Mouse (Mus musculus) heart, adult 8-10 months (tissue): ENCODE results near the gene Tmem26. TPM values are rescaled to one million over a fixed set of nuclear protein-coding genes. Genes with fewer than 3 reads are reported as not detected.

Experiments used
- DNase-seq: peaks from one replicate; pipeline ENCODE4 v3.0.0; 2022; ENCODE audit warnings: low spot score
- total RNA-seq, 4 experiments: library from RNA; stranded (reverse); gene quantifications; 2 replicates each; pipeline ENCODE4 v1.2.4; 2022

The Tmem26 gene
- total RNA-seq, 4 experiments from 2014 or later: 0.12 to 0.52 (median 0.37) TPM

- DNase-seq: no peak
These were observed 27.5 kb downstream of the Tmem26 start for GRCm38 (mm10) chr10:68750921-68751320.

DNA sequence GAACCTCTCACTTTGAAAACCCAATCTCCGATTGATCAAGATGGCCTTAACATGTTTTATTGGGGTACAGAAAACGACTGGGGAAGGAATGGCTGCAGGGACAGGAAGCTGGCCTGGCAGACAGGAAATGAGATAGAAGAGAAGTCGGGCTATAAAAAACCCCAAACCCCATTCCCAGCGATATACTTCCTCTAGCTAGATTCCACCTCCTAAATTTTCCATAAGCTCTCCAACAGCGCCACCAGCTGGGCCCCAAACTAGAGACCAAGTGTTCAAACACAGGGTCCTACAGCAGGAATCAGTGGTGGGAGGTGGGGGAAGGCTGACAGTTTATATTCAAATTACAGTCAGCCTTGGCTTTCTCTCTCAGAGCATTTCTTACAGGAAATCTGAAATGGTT lies 35.8 kb downstream of the Tmem26 start:
- DNase-seq: peak; percentile 11

GRCm38 (mm10) chr10:68759789-68760188 lies 36.3 kb downstream of the Tmem26 start:
- DNase-seq: no peak

DNA sequence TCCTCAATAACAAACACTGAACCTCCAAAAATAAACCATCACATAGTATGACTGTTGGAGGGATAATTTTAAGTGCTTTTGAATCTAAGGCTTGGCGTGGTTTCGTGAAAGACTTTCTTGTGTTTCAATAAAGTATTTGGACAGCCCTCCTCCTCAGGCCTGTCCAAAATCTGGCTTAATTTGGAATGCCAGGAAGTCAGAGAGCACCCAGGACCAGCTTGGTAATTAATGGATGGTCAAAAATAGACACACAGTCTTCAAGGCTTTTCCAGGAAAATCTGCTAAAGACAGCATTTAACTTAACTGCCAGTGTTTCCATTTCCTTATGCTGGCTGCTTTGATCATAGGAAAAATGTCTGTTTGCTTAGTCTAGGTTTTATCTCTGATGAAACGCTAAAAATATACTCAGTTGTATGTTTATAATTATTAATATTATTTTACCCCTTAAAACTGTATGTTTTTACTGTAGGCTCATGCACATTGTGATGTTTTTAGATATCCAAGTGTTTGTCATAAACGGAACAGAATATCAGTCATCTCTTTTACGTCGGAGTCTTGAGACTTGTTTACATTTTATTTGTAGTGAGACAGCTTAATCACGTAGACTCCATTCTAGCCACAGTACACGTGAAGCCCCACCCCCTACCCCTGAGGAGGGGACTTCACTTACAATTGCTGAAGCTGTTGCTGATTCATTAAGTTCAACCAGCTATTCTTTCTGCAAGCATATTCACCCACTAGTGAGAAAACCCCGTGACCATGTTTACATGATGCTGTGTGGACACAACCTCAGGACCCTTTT lies 57.8 kb downstream of the Tmem26 start:
- DNase-seq: no peak

GRCm38 (mm10) chr10:68782724-68783123 lies 59.3 kb downstream of the Tmem26 start:
- DNase-seq: no peak

DNA sequence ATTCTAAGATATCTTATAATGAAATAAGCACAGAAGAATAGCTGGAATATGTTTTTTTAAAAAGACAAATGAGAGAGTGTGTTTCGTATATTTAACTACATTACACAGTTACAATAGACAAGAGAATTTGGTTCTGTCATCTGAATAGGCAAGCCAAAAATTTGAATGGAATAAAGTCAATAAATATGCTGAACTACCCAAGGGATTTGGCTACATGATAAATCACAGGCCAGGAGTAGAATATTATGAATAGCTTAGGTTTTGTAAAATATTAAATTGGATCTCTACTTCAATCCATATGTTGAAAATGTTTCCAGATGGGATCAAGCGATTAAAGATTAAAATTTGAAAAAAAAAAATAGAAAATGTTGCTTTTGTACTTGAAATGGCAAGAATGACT lies 60.4 kb downstream of the Tmem26 start:
- DNase-seq: no peak

GRCm38 (mm10) chr10:68784463-68784862 lies 61.0 kb downstream of the Tmem26 start:
- DNase-seq: no peak

GRCm38 (mm10) chr10:68795466-68795865 lies 72.0 kb downstream of the Tmem26 start:
- peak; percentile 76 for DNase-seq

DNA sequence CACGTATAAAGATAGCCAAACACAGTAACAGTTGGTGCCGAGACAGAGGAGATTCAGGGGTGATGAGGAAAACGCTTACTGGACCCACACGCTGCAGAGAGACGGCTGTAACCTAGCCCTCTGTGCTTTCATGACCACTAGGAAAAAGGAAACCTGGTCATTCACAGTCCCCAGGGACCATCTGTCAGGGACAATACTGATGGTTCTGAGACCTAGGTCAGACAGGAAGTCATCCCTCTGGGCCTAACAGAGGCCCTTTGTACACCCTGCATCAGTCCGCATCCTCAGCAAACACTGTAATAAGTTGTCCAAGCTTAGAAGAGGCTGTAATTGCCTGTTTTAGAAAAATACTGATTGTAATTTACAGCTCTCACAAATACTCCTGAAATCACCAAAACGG lies 76.4 kb downstream of the Tmem26 start:
- no peak for DNase-seq

DNA sequence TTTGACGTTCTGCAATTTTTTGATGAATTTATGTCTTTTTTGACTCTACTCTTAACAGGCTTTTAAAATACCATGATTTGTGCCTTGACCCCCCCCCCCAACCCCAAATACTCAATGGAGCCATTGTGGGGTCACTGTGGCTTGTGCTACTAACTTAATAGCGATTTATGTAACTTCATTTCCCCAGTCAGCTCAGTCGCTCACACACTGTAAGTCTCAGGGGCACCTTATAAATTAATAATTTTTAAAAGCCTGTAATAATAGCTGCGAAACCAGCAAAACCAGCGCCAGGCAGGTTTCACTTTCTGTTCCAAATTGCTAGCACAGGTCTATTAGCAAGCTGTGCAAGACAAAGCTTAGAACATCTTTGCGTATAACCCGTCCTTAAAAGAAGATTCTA lies 76.9 kb downstream of the Tmem26 start:
- no peak for DNase-seq

DNA sequence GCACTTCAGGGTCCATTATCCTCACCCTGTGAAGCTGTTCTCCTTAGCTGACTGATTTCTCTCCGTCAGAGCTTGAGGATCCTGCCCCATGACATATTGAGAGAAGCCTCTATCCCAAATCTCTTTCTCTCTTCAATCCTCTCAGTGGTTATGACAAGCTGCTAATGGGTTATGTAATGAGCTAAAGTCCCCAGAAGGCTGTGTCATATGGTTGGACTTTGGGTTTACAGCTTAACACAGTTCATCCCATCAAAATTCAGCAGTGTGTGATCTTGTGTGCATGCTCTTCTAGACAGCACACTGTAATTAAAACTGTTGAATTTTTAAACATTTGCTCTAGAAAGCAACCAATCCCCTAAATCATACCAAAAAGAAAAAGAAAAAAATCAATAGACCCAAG lies 82.9 kb downstream of the Tmem26 start:
- no peak for DNase-seq

DNA sequence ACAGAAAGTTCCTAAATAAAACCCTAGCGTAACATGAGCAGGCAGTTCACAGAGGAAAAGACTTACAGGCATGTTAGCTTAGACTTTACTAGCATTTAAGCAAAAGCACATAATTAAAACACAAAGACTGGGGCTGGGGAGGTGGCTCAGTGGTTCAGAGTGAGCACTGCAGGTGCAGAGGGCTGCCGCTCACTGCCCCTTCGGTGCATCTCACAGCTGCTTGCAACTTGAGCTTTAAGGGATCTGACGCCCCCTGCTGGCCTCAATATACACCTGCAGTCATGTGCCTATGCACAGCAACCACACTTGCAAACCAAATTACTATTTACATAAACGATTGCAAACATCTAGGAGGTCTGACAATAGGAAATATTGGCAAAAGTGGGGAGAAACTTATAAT lies 87.5 kb downstream of the Tmem26 start:
- no peak for DNase-seq

GRCm38 (mm10) chr10:68812699-68813098 lies 89.3 kb downstream of the Tmem26 start:
- DNase-seq: no peak

DNA sequence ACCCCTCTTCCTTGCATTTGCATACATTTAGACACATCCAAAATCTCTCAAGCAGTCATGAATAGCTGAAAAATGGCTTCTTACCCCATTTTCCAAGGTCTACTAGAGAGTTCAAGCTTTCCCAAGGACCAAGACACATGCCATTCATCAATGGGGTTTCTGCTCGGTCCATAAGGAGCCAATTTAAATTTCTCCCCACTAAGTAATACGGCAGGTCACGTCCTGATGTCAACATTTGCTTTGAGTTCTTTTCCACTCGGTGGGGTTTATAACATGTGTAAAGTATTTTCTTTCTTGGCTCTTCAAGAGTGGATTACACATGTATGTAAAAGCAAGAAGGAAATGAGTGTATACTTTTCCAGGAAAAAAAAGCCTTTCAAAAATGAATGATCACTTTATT lies 93.8 kb downstream of the Tmem26 start:
- DNase-seq: no peak

- no peak for DNase-seq
These were observed 94.8 kb downstream of the Tmem26 start for GRCm38 (mm10) chr10:68818065-68818759.

GRCm38 (mm10) chr10:68824519-68824918 lies 101.1 kb downstream of the Tmem26 start:
- no peak for DNase-seq

Other genes with a start within 250 kb of the Tmem26 start
- gene Cabcoco1, start 181.8 kb upstream of the Tmem26 start, total RNA-seq: 10 to 100 TPM; 20.1 to 29.2 (median 22.5) TPM